Mouse (Mus musculus) myocyte (in vitro differentiated cells): ENCODE results near the gene Nek8.

ENCODE experiments used
- E2F4 ChIP-seq: IDR thresholded peaks from one replicate; pipeline ENCODE4 v1.6.1; 2011; ENCODE audit warnings: mild to moderate bottlenecking, control low read depth, moderate library complexity; ENCODE audit not compliant: insufficient read depth
- MAX ChIP-seq: IDR thresholded peaks from one replicate; pipeline ENCODE4 v1.6.1; 2011; ENCODE audit warnings: low read depth, mild to moderate bottlenecking, control low read depth
- POLR2A ChIP-seq: IDR thresholded peaks from one replicate; pipeline ENCODE4 v1.6.1; 2011; ENCODE audit warnings: low read depth, mild to moderate bottlenecking, control low read depth, moderate library complexity; ENCODE audit not compliant: insufficient read length

GRCm38 (mm10) chr11:78205361-78206206 lies 29.1 kb upstream of the Nek8 start:
- no peak for TF ChIP-seq E2F4
- TF ChIP-seq POLR2A = no peak
- no peak for TF ChIP-seq MAX
